Mouse (Mus musculus): ENCODE measurements at regions not wholly inside any gene's neighbourhood (a gene's known extent, or its start where the extent isn't known, plus 50 kb on each side); places are given as distances from the start of the nearest gene placed in this dataset.

DNA sequence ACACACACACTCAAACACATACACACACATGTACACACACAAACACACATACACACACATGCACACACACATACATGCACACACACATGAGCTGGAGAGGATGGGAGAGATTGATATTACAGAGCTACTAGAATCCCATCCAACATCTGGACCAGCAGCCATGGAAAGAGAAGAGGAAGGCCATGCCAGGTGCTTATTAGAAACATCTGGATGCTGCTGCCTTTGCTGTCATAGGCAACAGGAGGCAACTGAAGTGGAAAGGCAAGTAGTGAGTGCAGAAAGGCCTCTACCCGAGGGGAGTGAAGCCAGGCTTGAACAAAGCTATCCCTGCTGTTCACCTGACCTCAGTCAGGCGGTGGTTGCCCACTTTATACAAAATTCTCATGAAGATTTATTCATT is 385.1 kb downstream of the Adra2a start:
- no peak for TF ChIP-seq CTCF (IDR thresholded peaks at IDR 0.05; ENCODE audit: control insufficient read depth, insufficient read depth, low read length)
- TF ChIP-seq POLR2A (IDR thresholded peaks at IDR 0.05; ENCODE audit: borderline replicate concordance, control insufficient read depth, low read depth, low read length), result no peak
